Mouse (Mus musculus) heart, postnatal 0 days (tissue): ENCODE measurements around the gene Gm9903. TPM values are rescaled to one million over a fixed set of nuclear protein-coding genes. Genes with fewer than 3 reads are reported as not detected.

Experiments used
- ATAC-seq: fragments of 200-750 bp; cut with Nextera tagmentation; 2 replicates; pipeline ENCODE4 v1.8.0; 2017; ENCODE audit warnings: low read depth, moderate number of reproducible peaks, moderate library complexity; ENCODE audit not compliant: insufficient read depth
- DNase-seq: peaks from one replicate; pipeline ENCODE4 v3.0.0-alpha.2; 2016; ENCODE audit warnings: low spot score
- H3K27ac ChIP-seq: fragments of 300-500 bp; sonication (generic); 2 replicates; pipeline ENCODE4 v1.5.1; 2014; ENCODE audit warnings: low read depth, mild to moderate bottlenecking
- H3K27me3 ChIP-seq: fragments of 300-500 bp; sonication (generic); 2 replicates; pipeline ENCODE4 v1.6.1; 2014; ENCODE audit warnings: low read length, mixed read lengths; ENCODE audit not compliant: control insufficient read depth, insufficient read depth
- H3K36me3 ChIP-seq: fragments of 300-500 bp; sonication (generic); replicated peaks from 2 replicates; pipeline ENCODE4 v1.6.1; 2014; ENCODE audit warnings: low read length, mixed read lengths; ENCODE audit not compliant: control insufficient read depth, insufficient read depth
- H3K4me1 ChIP-seq: fragments of 300-500 bp; sonication (generic); 2 replicates; pipeline ENCODE4 v1.6.1; 2014; ENCODE audit warnings: antibody characterized with exemption; ENCODE audit not compliant: control insufficient read depth, insufficient read depth
- H3K4me2 ChIP-seq: fragments of 300-500 bp; sonication (generic); 2 replicates; pipeline ENCODE4 v1.6.1; 2014; ENCODE audit warnings: low read depth, mild to moderate bottlenecking, low read length, moderate library complexity
- H3K4me3 ChIP-seq: fragments of 300-500 bp; sonication (generic); 2 replicates; pipeline ENCODE4 v1.5.1; 2014; ENCODE audit warnings: low read depth, low read length
- H3K9ac ChIP-seq: fragments of 300-500 bp; sonication (generic); replicated peaks from 2 replicates; pipeline ENCODE4 v1.6.1; 2014; ENCODE audit warnings: low read depth, low read length, mixed read lengths
- H3K9me3 ChIP-seq: fragments of 300-500 bp; sonication (generic); replicated peaks from 2 replicates; pipeline ENCODE4 v1.6.1; 2016; ENCODE audit warnings: low read length; ENCODE audit not compliant: control insufficient read depth
- CTCF ChIP-seq: IDR thresholded peaks from 2 replicates; pipeline ENCODE4 v1.5.1; 2016; ENCODE audit warnings: antibody characterized with exemption, control low read depth, low read depth
- EP300 ChIP-seq: IDR thresholded peaks from 2 replicates; pipeline ENCODE4 v1.6.1; 2016; ENCODE audit warnings: antibody characterized with exemption, low read depth
- WGBS: fragments of 180-500 bp; shearing (Covaris S2); extraction: QIAGEN DNeasy Blood & Tissue Kit; methylation state at CpG from one replicate; pipeline ENCODE4 v1.1.7; 2014; 5-methylcytosine and 5-hydroxymethylcytosine counted together
- polyA plus RNA-seq: library from polyadenylated mRNA; unstranded; fragments of >200 nt; fragmentation: Nextera tagmentation; extraction: Ambion mirVana; gene quantifications from 2 replicates; pipeline ENCODE4 v1.2.1, GENCODE M21; 2015
- total RNA-seq: library from RNA; depleted of rRNA; stranded (reverse); fragments of >200 nt; gene quantifications from 2 replicates; pipeline ENCODE4 v1.2.3, GENCODE M21; 2014; ENCODE audit warnings: low replicate concordance; rRNA removed

Gm9903 gene
- total RNA-seq (not detected in 2 replicates), polyA plus RNA-seq (1.6 and 2.4 TPM in 2 replicates)

GRCm38 (mm10) chr5:33629301-33629987, at the start of gene Gm9903, which contains the start of gene Fam53a:
Gm9903 (plus strand) TSS chr5:33629925.
Fam53a (minus strand) TSS chr5:33629635.
- H3K4me3 ChIP-seq: peak within 1 kb of the TSS; percentile 79
- WGBS: under 1% methylated on average over 91 of the region's 99 CpGs
- H3K36me3 ChIP-seq: no peaks in the 10 kb centered on the region
- H3K9me3 ChIP-seq: no peaks in the 10 kb centered on the region
- peak; percentile 94 for DNase-seq
- H3K27ac ChIP-seq: peak within 1 kb of the TSS; percentile 94
- no peaks in the 10 kb centered on the region for H3K27me3 ChIP-seq
- peak within 1 kb of the TSS; percentile 90 for H3K4me2 ChIP-seq
- peak; percentile 45; the same call in 1 of the 2 replicates for TF ChIP-seq EP300
- no peak for TF ChIP-seq CTCF
- peak; percentile 96 for ATAC-seq
- H3K9ac ChIP-seq: peak within 1 kb of the TSS; percentile 79
- H3K4me1 ChIP-seq: peaks cover 8% of the 10 kb centered on the region

GRCm38 (mm10) chr5:33580336-33580735, 49.4 kb upstream of the Gm9903 start:
- Histone ChIP-seq H3K4me2 (no peak overlapping the region), H3K27me3 (no peaks in the 10 kb centered on the region), H3K9me3 (no peaks in the 10 kb centered on the region), H3K9ac (no peak overlapping the region), H3K27ac (no peak overlapping the region), H3K36me3 (no peaks in the 10 kb centered on the region), H3K4me1 (0 out of 2 replicates have a peak, but pooled peaks cover 6% of the 10 kb centered on the region), H3K4me3 (no peak overlapping the region)
- no peak for TF ChIP-seq EP300
- no peak for TF ChIP-seq CTCF
- WGBS: 79% methylated on average over 1 of the region's 1 CpGs
- DNase-seq: no peak
- no peak for ATAC-seq

GRCm38 (mm10) chr5:33587498-33588058, 42.1 kb upstream of the Gm9903 start:
- DNase-seq (no peak), ATAC-seq (no peak)
- Histone ChIP-seq H3K4me1 (no peaks in the 10 kb centered on the region), H3K9me3 (no peaks in the 10 kb centered on the region), H3K27me3 (no peaks in the 10 kb centered on the region), H3K4me3 (no peak overlapping the region), H3K9ac (no peak overlapping the region), H3K36me3 (no peaks in the 10 kb centered on the region), H3K4me2 (no peak overlapping the region), H3K27ac (no peak overlapping the region)
- WGBS: 69% methylated on average over 18 of the region's 18 CpGs
- TF ChIP-seq CTCF (no peak), EP300 (no peak)

- Histone ChIP-seq H3K9me3 (no peaks in the 10 kb centered on the region), H3K36me3 (no peaks in the 10 kb centered on the region), H3K4me2 (no peak overlapping the region), H3K27me3 (no peaks in the 10 kb centered on the region), H3K9ac (no peak overlapping the region), H3K4me1 (no peaks in the 10 kb centered on the region), H3K4me3 (no peak overlapping the region), H3K27ac (no peak overlapping the region)
- no peak for DNase-seq
- WGBS: 69% methylated on average over 3 of the region's 3 CpGs
- ATAC-seq: no peak
- TF ChIP-seq CTCF (no peak), EP300 (no peak)
Measured at GRCm38 (mm10) chr5:33588066-33588465, 41.7 kb upstream of the Gm9903 start.

GRCm38 (mm10) chr5:33589221-33589888, 40.4 kb upstream of the Gm9903 start:
- TF ChIP-seq CTCF (peak; percentile 97), EP300 (no peak)
- H3K27me3 ChIP-seq: no peaks in the 10 kb centered on the region
- 64% methylated on average over 5 of the region's 5 CpGs for WGBS
- no peak overlapping the region for H3K4me2 ChIP-seq
- peak; percentile 51; the same call in 1 of the 2 replicates for ATAC-seq
- H3K4me1 ChIP-seq: no peaks in the 10 kb centered on the region
- H3K9ac ChIP-seq: no peak overlapping the region
- H3K36me3 ChIP-seq: no peaks in the 10 kb centered on the region
- no peak overlapping the region for H3K27ac ChIP-seq
- H3K9me3 ChIP-seq: no peaks in the 10 kb centered on the region
- peak; percentile 45 for DNase-seq
- H3K4me3 ChIP-seq: no peak overlapping the region
